Mouse (Mus musculus) brain, embryonic 14.5 days (tissue): ENCODE measurements around the gene Swi5. TPM values are rescaled to one million over a fixed set of nuclear protein-coding genes. Genes with fewer than 3 reads are reported as not detected.

Source experiments
- DNase-seq: peaks from one replicate; pipeline ENCODE4 v3.0.0-alpha.2; 2011; ENCODE audit warnings: low read depth
- CTCF ChIP-seq: fragments of 200-500 bp; IDR thresholded peaks from 2 replicates; pipeline ENCODE4 v1.5.1; 2012; ENCODE audit warnings: inconsistent platforms, mild to moderate bottlenecking, moderate library complexity, borderline replicate concordance; ENCODE audit not compliant: insufficient read depth, insufficient read length; ENCODE audit errors: extremely low read depth
- POLR2A ChIP-seq: fragments of 200-500 bp; IDR thresholded peaks from 2 replicates; pipeline ENCODE4 v1.6.1; 2012; ENCODE audit warnings: mild to moderate bottlenecking, inconsistent platforms, borderline replicate concordance; ENCODE audit not compliant: poor library complexity, insufficient read depth, insufficient read length, severe bottlenecking; ENCODE audit errors: extremely low read depth
- polyA plus RNA-seq: library from polyadenylated mRNA; depleted of rRNA; stranded (reverse); fragments of >200 nt; gene quantifications from 2 replicates; pipeline ENCODE4 v1.2.3, GENCODE M21; 2012; rRNA removed

Swi5 gene
- 296 and 327 TPM in 2 replicates for polyA plus RNA-seq

DNA sequence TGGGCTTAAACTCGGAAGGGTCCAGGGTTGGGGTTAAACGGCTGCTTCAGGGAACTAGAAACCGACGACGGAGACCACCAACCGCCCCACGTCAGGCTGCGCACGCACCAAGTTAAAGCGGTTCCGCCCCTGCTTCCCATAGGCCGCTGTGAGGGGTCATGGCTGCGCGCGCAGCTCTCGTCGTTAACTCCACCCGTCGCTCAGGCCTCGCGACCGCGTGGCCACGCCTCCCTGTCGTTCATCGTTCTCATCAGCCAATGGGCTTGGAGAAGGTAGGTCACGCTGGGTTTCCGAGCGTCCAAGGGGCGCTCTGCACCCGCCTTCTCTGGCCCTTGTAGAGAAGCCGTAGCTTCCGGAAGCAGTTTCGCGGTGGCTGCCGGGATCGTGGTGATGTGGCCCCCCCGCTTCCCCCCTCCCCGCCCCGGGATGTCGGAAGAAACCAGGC, at the start of gene Swi5:
Gene Swi5 (minus strand): TSS at position 153 of the 445 bp plus-strand sequence.
- TF ChIP-seq CTCF (no peak), POLR2A (peak; percentile 63; the same call in 1 of the 2 replicates)
- DNase-seq, result peak; percentile 100

DNA sequence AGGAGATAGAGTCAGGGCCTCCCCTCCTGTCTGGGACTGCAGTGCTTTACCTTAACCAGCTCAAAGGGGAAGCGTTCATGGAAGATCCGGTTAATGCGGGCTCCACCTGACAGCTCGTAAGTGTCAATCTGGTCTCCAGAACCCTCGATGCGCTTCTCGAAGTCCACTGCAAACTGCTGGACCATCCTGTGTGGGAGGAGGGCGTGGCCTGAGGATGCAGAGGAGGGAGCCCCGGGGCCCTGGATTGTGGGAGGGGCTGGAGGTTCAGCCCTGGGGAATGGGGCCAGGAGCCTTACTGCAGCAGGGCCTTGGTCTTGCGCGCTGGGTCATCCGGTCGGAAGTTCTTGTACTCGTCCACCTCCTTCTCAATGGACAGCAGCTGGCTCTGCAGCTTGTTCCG, 48.0 kb upstream of the Swi5 start:
- no peak for TF ChIP-seq CTCF
- no peak for TF ChIP-seq POLR2A

DNA sequence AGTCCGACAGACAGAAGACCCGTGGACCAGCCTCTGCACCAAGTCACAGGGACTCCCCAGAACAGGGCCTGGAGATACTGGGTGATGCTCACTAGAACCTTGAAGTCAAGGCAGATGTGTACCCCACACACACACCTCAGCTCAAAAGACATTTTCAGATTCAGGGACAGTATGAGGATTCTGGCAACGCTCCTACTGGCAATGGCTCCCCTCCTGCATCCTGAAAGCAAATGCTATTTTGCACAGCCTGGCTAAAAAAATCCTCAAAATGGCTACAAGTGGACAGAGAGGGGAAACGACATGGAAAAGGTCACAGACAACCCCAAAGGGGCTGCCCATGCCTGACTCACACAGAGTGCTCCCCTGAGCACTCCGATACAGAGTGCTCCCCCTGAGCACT, 44.3 kb upstream of the Swi5 start:
- TF ChIP-seq POLR2A (no peak), CTCF (no peak)

More for the DNA sequence above, 48.0 kb upstream of the Swi5 start:
- no peak for DNase-seq

DNA sequence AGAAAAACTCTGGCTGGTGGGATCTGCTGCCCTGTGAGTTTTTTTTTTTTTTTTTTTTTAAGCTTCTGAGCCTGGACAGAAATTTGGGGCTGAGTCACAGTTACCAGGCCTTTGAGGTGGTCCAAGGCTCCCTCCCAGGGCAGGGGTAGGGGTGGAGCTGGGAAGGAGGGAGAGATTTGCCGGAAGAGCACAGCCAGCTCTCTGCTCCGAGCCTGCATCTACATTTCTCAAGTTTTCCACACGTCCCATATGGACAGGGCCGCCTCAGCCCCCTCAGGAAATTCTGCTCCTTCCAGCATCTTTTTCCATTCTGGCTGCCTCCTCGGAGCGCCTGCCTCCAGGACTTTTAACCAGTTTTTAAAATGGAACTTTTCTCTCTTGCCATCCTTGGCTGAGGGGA, 41.7 kb upstream of the Swi5 start:
- DNase-seq, result no peak
- no peak for TF ChIP-seq CTCF

More for the DNA sequence above, 44.3 kb upstream of the Swi5 start:
- no peak for DNase-seq

DNA sequence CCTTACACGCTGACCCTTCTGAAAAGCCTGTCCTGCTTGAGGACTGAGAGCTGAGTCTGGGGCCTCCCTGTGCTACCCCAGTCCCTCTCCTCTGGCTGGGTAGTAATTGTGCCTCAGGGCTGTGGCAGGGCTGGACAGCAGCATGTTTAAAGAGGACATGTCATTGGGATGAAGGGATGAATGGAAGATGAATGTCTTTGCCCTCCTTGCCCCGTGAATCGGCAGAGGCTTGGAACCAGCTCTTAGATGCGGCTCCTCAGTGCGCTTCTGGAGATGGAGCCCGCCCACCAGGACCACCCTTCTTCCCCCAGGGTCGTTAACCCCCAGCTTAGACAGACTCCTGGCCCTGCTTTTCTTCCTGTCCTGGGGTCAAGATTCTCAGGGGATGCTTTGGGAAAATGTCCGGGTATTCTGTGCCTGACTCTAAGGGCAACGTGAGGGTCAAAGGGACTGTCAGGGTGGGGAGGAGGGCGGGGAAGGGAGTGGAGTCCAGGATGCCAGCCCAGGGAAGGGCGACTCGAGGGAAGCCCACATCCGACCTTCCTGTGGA, 41.1 kb upstream of the Swi5 start:
- no peak for DNase-seq
- TF ChIP-seq CTCF, result no peak
- no peak for TF ChIP-seq POLR2A

DNA sequence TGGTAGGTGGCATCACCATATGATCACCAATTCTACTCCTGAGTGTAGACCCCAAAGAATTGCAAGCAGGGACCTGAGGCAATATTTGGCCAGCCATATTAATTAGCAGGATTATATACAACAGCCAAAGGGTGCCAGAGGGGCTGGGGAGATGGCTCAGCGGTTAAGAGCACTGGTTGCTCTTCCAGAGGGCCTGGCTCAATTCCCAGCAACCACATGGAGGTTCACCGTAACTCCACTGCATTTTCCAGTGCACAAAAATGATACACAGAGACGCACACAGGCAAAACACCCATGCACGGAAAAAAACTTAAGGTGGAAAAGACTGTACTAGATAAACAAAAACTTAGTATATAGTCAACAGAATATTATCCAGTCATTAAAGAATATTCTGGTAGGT, 39.3 kb upstream of the Swi5 start:
- TF ChIP-seq CTCF (no peak), POLR2A (no peak)

DNA sequence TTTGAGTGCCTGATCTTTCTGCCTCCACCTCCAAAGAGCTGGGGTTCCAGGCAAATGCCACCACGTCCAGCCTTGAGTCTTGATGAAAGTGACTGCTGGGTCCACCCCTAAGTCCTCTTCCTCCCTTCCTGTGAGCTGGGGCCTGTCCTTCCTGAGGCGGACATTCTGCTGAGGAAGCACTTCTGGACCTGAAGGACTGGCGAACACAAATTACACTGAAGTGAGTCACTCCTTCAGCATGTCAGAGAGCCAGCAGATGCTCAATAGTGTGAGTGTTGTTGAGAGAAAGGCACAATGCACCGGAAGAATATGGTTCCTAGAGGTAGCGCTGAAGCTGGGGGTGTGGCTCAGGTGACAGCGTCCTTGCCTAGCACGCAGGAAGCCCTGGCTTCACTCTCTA, 37.5 kb upstream of the Swi5 start:
- no peak for DNase-seq
- no peak for TF ChIP-seq CTCF
- no peak for TF ChIP-seq POLR2A

More for the DNA sequence above, 39.3 kb upstream of the Swi5 start:
- DNase-seq, result peak; percentile 26

DNA sequence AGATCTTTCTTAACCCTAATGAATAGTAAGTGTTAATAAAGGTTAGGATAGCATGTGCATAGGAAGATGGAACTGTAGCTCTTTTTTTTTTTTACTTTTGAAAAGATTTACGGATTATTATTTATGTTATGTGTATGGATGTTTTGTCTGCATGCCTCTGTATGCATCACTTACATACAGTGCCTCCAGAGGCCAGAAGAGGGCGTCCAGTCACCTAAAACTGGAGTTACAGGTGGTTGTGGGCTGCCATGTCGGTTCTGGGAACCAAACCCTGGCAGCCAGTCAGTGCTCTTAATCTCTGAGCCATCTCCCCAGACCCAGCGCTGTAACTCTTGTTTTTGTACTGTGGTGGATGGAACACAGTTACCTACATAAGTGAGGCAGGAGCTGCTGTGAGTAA, 36.4 kb upstream of the Swi5 start:
- DNase-seq, result no peak
- TF ChIP-seq CTCF, result peak; percentile 7; the same call in 1 of the 2 replicates
- no peak for TF ChIP-seq POLR2A

DNA sequence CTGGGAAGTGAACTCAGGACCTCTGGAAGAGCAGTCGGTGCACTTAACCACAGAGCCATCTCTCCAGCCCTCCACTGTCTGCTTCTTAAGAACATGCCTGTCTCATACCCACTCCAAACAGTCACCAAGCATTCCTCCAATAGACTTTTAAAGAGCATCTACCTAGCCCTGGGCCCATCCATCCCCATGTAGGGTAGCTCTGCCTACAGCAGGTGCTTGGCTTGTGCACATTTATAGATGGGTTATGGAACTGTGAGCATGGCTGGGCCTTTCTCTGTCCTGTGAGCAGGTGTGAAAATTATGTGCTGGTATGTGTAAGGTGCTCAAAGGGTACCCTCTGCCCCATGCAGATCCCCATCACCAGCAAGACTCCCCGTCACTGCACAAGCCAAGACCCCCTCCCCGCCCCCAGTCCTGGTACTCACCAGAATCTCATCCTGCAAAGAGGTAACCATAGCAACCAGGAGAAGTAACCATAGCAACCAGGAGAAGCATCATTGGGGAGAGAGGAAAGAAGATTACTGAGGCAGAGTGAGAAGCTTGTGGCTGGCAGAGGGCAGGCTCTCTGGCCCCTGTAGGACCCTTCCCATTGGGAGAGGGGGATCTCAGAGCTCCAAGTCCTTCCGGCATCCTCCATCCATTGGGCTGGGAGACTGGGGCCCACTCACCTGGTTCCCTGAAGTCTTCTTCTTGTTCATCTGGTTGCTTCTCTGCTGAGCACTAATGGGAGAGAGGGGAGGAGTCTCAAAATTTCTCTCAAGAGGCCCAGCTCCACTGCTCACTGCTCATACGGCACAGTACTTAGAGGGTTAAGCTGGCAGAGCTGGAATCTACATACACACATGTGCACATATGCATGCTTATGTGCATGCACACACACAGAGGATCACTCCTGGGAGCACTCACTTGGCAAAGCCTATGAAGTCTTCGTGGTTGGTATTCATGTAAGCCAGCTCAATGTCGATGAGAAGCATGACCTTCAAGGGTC, 35.2 kb upstream of the Swi5 start:
- TF ChIP-seq POLR2A (no peak), CTCF (no peak)
- DNase-seq, result peak; percentile 94

DNA sequence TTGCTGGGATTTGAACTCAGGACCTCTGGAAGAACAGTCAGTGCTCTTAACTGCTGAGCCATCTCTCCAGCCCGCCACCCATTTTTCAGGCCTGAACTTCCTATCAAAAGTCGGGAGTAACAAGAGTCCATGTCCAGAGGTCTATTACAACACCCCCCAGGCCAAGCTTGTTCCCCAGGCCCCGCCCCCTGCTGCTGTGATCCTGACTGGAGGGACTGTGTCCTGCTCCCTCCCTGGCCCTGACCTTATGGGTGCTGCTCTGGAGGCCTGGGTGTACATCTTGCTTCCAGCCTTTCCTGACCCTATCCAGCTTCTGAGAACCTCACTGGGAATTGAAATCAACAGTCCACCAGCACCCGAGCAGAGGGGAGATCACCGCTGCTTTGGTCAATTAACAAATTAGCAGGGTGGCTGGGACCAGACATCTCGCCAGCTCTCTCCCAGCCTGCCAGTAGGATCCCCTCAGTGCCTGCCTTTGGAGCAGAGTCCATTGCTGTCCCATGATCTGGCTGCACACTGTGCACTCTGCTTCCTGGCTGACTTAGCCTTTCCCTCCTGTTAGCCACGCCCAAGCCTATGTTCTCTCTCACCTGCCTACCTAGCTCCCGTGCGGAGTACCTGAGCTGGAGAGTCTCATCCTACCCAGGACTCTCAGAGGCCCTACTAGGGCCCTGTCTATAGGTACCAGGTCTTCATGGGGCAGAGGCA, 33.9 kb upstream of the Swi5 start:
- TF ChIP-seq CTCF, result no peak
- TF ChIP-seq POLR2A, result no peak
- DNase-seq, result no peak

DNA sequence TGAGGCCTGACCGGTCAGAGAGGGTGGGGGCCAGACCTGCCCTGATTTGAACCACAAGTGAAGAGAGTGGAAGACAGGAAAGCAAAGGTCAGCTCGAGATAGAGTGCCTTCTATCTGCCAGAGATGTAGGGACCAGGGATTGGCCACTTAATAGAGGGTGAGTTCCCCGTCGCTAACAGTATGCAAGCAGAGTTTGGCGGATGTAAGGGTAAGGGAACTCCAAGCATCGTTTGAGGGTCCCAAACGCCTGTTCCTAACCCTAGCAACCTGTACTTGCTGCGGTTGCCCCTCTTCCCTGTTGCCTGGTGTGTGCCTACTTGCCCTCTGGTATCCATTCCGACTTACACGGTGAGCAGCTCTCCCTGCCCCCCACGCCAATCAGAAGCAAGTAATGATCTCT, 32.8 kb upstream of the Swi5 start:
- no peak for TF ChIP-seq POLR2A
- DNase-seq, result no peak
